Mouse (Mus musculus): ENCODE measurements around the gene Dgkd. TPM values are rescaled to one million over a fixed set of nuclear protein-coding genes. Genes with fewer than 3 reads are reported as not detected.

Dgkd gene
- total RNA-seq, 2 experiments from 2014 or later: 128 to 140 TPM

DNA sequence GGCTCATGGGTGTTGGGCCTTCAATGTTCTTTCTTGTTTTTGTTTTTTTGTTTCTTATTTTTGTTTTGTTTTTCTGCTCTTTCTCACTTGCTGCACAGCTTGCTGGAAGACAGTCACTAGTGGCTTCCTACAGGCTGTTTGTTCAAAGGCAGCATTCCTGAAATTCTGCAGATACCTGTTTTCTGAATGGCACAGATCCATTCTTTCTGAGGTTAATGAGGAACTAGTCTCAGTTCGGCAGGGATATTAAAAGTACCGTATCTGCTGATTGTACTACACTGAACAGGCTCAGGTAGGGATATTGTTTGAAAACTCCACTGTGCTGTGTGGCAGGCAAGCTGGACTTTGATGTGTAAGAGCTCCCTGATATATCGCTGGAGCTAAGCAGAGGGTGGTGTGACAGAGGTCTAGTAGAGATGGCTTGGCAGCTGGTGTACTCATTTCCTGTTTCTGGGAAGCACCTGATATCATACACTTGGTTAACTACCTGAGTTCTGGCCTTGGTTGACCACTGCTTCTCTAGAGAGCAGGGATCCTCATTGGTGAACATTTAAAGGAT lies 67.0 kb downstream of the Dgkd start:
- intact Hi-C loops (cut with DNase I): loop anchor here (5.0 kb wide), 3 partner anchors 118 to 153 kb away; partner anchors contain the start of gene Sag
- DNase-seq (ENCODE audit: low spot score in 2 of 2): no peak

GRCm38 (mm10) chr1:87922666-87923065 lies 69.6 kb downstream of the Dgkd start:
- intact Hi-C loops (cut with DNase I): loop anchor here (5.0 kb wide), 3 partner anchors 120 to 155 kb away; partner anchors contain the start of gene Sag
- peak in 1 of 2 experiments; percentile 49 for DNase-seq (ENCODE audit: low spot score in 2 of 2)

DNA sequence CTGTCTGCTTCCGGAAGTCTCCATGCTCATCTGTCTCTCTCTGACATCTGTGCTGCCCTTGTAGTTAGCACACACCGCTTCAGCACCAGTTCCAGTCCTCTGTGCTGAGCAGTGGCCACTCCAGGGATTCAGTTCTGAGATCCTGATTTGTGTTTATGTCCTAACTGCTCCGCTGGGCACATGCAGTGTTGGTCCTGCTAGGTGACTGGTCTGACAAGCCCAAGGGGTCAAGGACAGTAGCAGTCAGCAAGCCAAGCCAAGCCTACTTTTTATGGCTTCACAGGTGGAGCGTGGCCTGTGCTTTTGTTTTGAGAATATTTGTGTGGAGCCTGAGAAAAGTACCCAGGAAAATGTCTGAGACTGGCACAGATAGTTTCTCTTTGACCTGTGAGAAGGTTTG lies 71.8 kb downstream of the Dgkd start:
- intact Hi-C loops (cut with DNase I): loop anchor here (5.0 kb wide), 3 partner anchors 123 to 158 kb away; partner anchors contain the start of gene Sag
- DNase-seq (ENCODE audit: low spot score in 2 of 2): no peak

- no peak for DNase-seq (ENCODE audit: low spot score in 2 of 2)
- intact Hi-C loops (cut with DNase I): loop anchor here (10.0 kb wide), 1 partner anchor 485 kb away; no protein-coding TSS in a partner anchor
These were observed 76.6 kb downstream of the Dgkd start for GRCm38 (mm10) chr1:87929730-87930129.

- peak; percentile 25 to 72 for DNase-seq (ENCODE audit: low spot score in 2 of 2)
- intact Hi-C loops (cut with DNase I): loop anchor here (10.0 kb wide), 1 partner anchor 488 kb away; no protein-coding TSS in a partner anchor
These were observed 80.0 kb downstream of the Dgkd start for GRCm38 (mm10) chr1:87933051-87933450.

- peak in 1 of 2 experiments; percentile 30 for DNase-seq (ENCODE audit: low spot score in 2 of 2)
- intact Hi-C loops (cut with DNase I): loop anchor here (10.0 kb wide), 1 partner anchor 490 kb away; no protein-coding TSS in a partner anchor
These were observed 82.0 kb downstream of the Dgkd start for GRCm38 (mm10) chr1:87935095-87935494.

GRCm38 (mm10) chr1:87935546-87935945 lies 82.5 kb downstream of the Dgkd start:
- no peak for DNase-seq (ENCODE audit: low spot score in 2 of 2)
- intact Hi-C loops (cut with DNase I): loop anchor here (10.0 kb wide), 1 partner anchor 491 kb away; no protein-coding TSS in a partner anchor

DNA sequence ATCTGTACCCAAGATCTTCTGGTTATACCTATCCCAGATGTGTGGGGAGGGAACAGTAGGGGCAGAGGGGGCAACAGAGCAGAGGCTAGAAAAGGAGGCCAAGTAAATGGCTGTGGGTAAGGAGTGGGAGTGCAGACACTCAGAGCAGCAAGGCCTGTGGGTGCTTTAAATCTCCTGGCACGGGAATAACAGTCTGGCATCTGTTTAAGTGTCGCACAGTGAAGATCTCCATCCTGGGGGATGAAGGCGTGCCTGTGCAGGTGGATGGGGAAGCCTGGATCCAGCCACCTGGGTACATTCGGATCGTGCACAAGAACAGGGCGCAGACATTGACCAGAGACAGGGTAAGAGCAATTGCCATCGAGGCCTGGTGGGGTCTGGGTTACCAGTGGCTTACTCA lies 83.0 kb downstream of the Dgkd start:
- peak in 1 of 2 experiments; percentile 49 for DNase-seq (ENCODE audit: low spot score in 2 of 2)
- intact Hi-C loops (cut with DNase I): loop anchor here (10.0 kb wide), 1 partner anchor 491 kb away; no protein-coding TSS in a partner anchor

DNA sequence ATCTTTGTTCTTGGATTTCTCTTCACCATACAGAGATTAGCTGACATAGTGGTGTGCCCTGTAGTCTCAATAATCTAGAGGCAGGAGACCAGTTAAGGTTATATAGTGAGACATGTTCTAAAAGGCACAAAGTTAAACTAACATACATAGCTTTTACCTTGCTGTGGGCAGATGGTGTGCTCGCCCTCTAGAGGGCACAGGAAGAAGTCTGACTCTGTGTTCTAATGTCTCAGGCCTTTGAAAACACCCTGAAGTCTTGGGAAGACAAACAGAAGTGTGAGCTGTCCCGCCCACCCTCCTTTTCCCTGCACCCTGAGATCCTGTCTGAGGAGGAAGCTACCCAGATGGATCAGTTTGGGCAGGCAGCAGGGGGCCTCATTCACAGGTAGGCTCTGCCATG lies 83.4 kb downstream of the Dgkd start:
- intact Hi-C loops (cut with DNase I): loop anchor here (10.0 kb wide), 1 partner anchor 492 kb away; no protein-coding TSS in a partner anchor

DNA sequence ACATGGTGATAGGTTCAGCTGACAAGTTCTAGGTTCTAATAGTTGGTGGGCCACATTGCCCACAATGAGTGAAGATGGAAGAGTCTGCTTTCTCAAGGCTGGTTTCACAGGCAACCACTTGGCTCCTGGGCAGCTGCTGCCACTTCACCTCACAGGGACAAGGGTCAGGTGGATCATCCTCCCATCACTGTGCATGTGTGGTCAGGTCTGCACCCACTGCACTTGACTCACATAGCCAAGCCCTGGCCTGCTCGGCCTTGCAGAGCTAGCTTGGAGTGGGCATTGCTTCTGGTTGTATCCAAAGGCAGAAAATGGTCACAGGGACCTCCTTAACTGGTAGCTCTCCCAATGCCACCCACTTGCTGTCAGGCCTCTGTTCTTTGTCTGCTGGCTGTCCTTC lies 88.7 kb downstream of the Dgkd start:
- DNase-seq (ENCODE audit: low spot score in 2 of 2): no peak
- intact Hi-C loops (cut with DNase I): no loop called here

More for the DNA sequence above, 83.4 kb downstream of the Dgkd start:
- no peak for DNase-seq (ENCODE audit: low spot score in 2 of 2)

- intact Hi-C loops (cut with DNase I): no loop called here
- no peak for DNase-seq (ENCODE audit: low spot score in 2 of 2)
These were observed 94.6 kb downstream of the Dgkd start for GRCm38 (mm10) chr1:87947681-87948091.

DNA sequence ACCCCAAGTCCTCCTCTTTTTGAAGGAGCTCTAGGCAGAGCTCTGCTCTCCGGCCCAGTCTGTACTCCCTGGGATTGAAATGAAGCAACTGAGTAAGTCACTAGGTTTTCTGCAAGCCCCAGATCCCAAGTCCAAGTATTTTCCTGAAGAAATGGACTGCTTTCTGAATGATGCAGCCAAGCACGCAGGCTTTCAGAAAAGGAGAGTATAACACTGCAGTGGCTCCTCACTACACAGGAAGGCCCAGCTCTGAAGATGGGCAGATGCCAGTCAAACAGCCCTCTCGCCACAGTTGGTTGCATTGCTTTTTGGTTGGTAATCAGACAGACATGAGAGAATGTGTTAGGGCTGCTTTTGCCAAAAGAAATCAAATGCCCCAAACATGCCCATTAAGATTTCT lies 98.6 kb downstream of the Dgkd start:
- intact Hi-C loops (cut with DNase I): loop anchor here (10.0 kb wide), 1 partner anchor 527 kb away; no protein-coding TSS in a partner anchor
- DNase-seq (ENCODE audit: low spot score in 2 of 2): no peak

DNA sequence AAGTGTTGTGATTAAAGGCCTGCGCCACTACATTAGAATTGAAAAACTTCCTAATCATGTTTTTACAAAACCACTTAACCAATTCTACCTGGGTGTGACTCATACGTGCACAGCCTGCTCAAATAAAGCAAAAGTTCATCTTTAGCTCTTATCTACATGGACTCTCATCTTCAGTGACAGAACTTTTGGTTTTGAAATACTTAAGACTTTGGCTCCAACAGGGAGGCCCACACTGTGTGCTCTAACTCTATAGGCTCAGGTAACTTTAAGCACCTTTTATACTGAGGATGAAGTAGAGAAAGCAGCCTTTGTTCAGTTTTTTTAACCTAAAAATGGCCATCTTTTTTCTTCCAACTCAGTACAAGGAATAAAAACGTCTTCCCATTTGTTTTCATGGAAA lies 100.0 kb downstream of the Dgkd start:
- intact Hi-C loops (cut with DNase I): loop anchor here (10.0 kb wide), 1 partner anchor 528 kb away; no protein-coding TSS in a partner anchor
- no peak for DNase-seq (ENCODE audit: low spot score in 2 of 2)

DNA sequence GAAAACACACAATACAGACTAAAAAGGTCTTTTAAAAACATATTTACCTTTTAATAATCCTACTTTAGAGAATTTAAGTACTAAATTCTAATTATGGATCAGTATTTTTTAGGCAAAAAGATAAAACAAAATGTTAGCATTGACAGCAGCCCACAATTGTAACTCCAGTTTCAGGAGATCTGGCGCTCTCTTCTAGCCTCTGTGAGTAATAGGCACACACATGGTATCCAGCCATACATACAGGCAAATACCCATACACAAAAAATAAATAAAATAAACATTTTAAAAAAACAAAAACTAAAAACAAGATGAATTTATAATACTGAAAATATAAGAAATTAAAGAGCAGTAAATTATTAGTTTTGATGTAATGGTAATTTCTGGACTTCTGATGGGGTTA lies 105.8 kb downstream of the Dgkd start:
- intact Hi-C loops (cut with DNase I): loop anchor here (10.0 kb wide), 1 partner anchor 534 kb away; no protein-coding TSS in a partner anchor
- no peak for DNase-seq (ENCODE audit: low spot score in 2 of 2)

DNA sequence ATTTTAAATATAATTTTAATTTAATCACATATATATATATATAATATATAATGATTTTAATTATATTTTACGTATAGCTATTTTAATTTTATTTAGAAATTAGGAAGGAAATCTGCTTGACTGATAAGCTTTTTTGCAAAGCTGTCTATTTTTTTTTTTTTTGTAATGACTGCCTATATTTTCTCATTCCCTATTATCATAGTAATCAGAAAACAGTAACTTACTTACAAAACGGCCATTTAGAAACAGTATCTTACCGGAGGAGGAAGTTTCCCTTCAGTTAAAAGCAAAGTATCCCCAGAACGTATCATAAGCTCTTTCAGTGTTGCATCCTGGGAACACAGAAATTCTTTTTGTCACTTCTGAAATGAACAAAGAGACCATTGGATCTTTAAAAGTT lies 106.4 kb downstream of the Dgkd start:
- intact Hi-C loops (cut with DNase I): loop anchor here (10.0 kb wide), 1 partner anchor 535 kb away; no protein-coding TSS in a partner anchor
- DNase-seq (ENCODE audit: low spot score in 2 of 2): no peak

DNA sequence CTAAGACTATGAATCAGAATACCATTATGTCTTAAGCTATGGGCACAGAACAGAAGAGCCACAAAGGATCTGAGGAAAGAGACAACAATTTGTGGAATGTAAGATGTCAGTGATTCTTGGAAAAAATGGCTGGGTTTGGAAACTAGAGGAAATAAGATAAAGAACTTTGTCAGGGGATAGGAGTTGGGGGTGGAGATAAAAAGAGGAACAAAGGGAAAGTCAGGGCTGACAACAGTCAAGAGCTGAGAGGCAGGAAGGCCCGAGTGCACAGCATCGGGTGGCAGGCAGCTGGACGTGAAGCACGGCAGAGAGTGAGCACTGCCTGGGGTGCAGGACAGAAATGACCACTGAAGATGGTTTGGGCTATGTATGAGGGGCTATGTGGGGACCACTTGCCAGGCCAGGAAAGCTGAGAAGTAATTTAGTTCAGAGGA lies 106.9 kb downstream of the Dgkd start:
- no peak for DNase-seq (ENCODE audit: low spot score in 2 of 2)
- intact Hi-C loops (cut with DNase I): loop anchor here (10.0 kb wide), 1 partner anchor 535 kb away; no protein-coding TSS in a partner anchor

DNA sequence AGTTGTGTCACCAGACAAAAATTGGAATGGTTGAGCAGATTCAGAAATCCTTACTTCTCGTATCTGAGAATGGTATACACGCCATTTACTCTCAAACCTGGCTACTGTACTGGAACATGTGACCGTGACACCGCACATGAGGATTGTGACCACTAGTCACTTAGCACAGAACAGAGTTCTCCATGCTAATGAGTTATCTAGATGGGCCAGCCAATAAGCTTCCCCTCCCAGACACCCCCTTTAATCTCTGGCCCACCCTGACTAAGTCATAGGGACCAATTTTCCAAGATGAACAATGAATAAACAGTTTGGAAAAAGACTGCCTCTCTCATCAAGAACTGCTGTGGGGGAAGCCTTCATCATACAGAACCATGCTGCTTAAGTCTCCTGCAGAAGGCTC lies 107.7 kb downstream of the Dgkd start:
- intact Hi-C loops (cut with DNase I): no loop called here
- DNase-seq (ENCODE audit: low spot score in 2 of 2): no peak

DNA sequence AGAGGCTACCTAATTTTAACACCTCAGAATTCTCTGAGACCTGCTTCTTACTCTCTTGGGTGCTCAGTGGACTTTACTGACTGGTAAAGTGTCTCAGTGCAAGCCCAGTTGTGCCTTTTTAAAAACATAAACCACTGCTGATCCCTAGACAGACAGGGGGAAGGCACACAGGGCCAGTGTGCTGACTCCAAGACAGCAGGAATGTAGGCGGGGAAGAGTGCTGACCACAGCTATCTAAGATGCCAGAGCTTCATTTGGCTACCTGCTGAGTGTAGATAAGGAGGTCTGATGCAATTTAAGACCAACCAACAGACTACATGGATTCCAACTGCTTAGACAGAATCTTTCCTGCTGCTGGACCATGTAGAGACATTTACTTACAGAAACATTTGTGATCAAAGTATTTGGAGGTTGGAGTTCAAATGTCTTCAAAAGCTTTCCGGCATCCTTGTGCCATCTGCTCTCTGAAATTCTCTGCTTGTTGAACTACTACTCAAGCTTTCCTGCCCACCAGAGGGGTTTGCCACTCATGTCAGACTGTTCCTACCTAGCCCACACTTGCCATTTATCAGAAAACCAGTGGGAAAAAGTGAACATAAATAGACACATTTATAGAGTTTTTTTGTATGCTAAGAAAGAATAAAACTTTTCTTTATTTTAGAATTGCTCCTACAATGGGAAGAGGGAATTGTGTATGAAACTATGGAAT lies 108.5 kb downstream of the Dgkd start:
- intact Hi-C loops (cut with DNase I): no loop called here
- no peak for DNase-seq (ENCODE audit: low spot score in 2 of 2)

GRCm38 (mm10) chr1:87970381-87970780 lies 117.3 kb downstream of the Dgkd start:
- DNase-seq (ENCODE audit: low spot score in 2 of 2): no peak
- intact Hi-C loops (cut with DNase I): no loop called here

- DNase-seq (ENCODE audit: low spot score in 2 of 2): peak in 1 of 2 experiments; percentile 48
These were observed 129.2 kb downstream of the Dgkd start for GRCm38 (mm10) chr1:87982291-87982690.

More at GRCm38 (mm10) chr1:87982291-87982690, 129.2 kb downstream of the Dgkd start:
- intact Hi-C loops (cut with DNase I): loop anchor here (10.0 kb wide), 1 partner anchor 207 kb away; no protein-coding TSS in a partner anchor

Data from left cerebral cortex, postnatal 14 days (tissue).